Mouse (Mus musculus): ENCODE results near the gene Arvcf.

Arvcf gene

GRCm38 (mm10) chr16:18430641-18431212 is 82.7 kb downstream of the Arvcf start:
- DNase-seq (ENCODE audit: low read depth), result peak; percentile 60

- DNase-seq (ENCODE audit: low read depth), result no peak
These were observed 85.4 kb downstream of the Arvcf start for GRCm38 (mm10) chr16:18433341-18433920.

- DNase-seq (ENCODE audit: low read depth), result no peak
These were observed 88.1 kb downstream of the Arvcf start for GRCm38 (mm10) chr16:18436128-18436527.

GRCm38 (mm10) chr16:18443385-18443841 is 95.4 kb downstream of the Arvcf start:
- DNase-seq (ENCODE audit: low read depth), result peak; percentile 75

GRCm38 (mm10) chr16:18447243-18447642 is 99.3 kb downstream of the Arvcf start:
- DNase-seq (ENCODE audit: low read depth), result no peak

- no peak for DNase-seq (ENCODE audit: low read depth)
These were observed 100.1 kb downstream of the Arvcf start for GRCm38 (mm10) chr16:18448104-18448503.

- no peak for DNase-seq (ENCODE audit: low read depth)
These were observed 101.0 kb downstream of the Arvcf start for GRCm38 (mm10) chr16:18449005-18449404.

GRCm38 (mm10) chr16:18451486-18452181 is 103.7 kb downstream of the Arvcf start:
- no peak for DNase-seq (ENCODE audit: low read depth)

GRCm38 (mm10) chr16:18452361-18452862 is 104.4 kb downstream of the Arvcf start:
- DNase-seq (ENCODE audit: low read depth), result no peak

- no peak for DNase-seq (ENCODE audit: low read depth)
These were observed 105.9 kb downstream of the Arvcf start for GRCm38 (mm10) chr16:18453846-18454245.

- DNase-seq (ENCODE audit: low read depth), result no peak
These were observed 107.4 kb downstream of the Arvcf start for GRCm38 (mm10) chr16:18455407-18455806.
